Mouse (Mus musculus): Measurements from ENCODE around the gene Slc29a3. TPM values are rescaled to one million over a fixed set of nuclear protein-coding genes. Genes with fewer than 3 reads are reported as not detected.

Gene Slc29a3
- polyA plus RNA-seq, 1 experiment from 2014 or later, result 8.0 TPM

DNA sequence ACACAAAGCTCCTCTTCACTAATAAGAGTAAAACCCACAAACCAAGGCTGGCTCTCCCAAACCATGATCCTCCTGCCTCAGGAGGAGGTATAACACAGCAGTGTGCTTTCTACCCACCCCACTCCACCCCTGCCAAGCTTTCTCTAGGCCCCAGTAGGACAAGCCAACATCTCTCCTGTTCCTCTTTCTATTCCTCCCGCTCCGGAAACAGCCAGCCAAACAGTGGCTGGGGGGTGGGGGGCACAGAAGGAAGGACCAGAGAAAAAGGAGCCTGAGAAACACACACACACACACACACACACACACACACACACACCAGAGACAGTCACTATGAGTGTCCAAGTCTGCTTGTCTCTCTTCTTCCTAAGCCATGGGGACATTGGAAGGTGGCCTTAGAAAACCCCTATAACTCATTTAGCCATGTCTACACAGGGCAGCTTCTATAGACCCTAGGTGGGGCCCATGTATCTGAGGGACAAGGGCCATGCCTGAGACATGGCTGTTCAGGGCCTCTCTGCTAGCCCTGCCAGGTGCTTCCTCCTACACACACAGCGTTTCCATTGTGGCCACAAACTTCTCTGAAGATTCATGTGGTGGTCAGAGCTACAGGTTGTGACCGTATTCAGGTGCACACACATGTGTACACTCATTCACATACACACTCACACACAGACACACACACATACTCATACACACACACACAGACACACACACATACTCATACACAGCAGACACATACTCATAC, 12.8 kb downstream of the Slc29a3 start:
- Histone ChIP-seq H3K9me3 (ENCODE audit: control insufficient read depth, low read length) (no peaks in the 10 kb centered on the region), H3K4me1 (replicated peaks; ENCODE audit: control insufficient read depth, insufficient read depth, low read length) (no peaks in the 10 kb centered on the region), H3K36me3 (ENCODE audit: control insufficient read depth, insufficient read depth, low read length) (no peaks in the 10 kb centered on the region), H3K4me2 (ENCODE audit: low read depth, low read length, severe bottlenecking) (no peak overlapping the region), H3K4me3 (ENCODE audit: low read depth, low read length) (no peak overlapping the region), H3K27ac (ENCODE audit: low read depth, low read length) (no peak overlapping the region), H3K27me3 (ENCODE audit: control insufficient read depth, insufficient read depth, low read length) (no peaks in the 10 kb centered on the region), H3K9ac (ENCODE audit: low read length) (no peak overlapping the region)
- ATAC-seq (replicated peaks; ENCODE audit: low FRiP score) (no peak), DNase-seq (ENCODE audit: low spot score) (no peak)
- WGBS, result 90% methylated on average over 4 of the region's 4 CpGs

DNA sequence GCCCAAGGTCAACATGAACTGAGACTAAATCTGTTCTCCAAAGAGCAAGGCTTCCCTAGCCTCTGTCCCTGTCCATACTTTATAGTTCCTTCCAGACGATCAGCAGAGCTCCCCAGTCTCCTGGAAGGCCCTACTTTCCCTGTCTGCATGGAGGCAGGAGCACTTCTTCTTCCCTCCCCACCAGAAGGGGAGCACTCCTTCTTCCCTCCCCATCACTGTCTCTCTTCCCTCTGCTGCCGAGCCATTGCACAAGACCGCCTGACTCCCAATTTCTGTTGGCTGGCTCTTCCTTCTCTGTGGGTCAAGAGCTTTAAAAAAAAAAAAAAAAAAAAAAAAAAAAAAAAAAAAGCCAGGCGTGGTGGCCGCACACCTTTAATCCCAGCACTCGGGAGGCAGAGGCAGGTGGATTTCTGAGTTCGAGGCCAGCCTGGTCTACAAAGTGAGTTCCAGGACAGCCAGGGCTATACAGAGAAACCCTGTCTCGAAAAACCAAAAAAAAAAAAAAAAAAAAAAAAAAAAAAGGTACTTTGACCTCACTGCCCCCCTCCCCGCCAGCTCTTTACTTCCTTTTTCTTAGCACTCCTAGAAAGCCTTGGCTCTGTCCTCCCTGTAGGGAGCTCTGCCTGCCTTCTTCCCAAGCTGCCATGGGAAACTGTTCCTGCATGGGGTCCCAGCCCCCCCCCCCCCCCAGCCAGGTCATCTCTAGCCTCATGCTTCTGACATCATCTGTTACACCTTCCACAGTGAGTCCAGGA, 14.5 kb downstream of the Slc29a3 start:
- H3K9me3 ChIP-seq (ENCODE audit: control insufficient read depth, low read length), result no peaks in the 10 kb centered on the region
- ATAC-seq (replicated peaks; ENCODE audit: low FRiP score), result no peak
- H3K4me1 ChIP-seq (replicated peaks; ENCODE audit: control insufficient read depth, insufficient read depth, low read length), result no peaks in the 10 kb centered on the region
- H3K9ac ChIP-seq (ENCODE audit: low read length), result no peak overlapping the region
- H3K27me3 ChIP-seq (ENCODE audit: control insufficient read depth, insufficient read depth, low read length), result no peaks in the 10 kb centered on the region
- H3K4me2 ChIP-seq (ENCODE audit: low read depth, low read length, severe bottlenecking), result no peak overlapping the region
- no peak for DNase-seq (ENCODE audit: low spot score)
- no peaks in the 10 kb centered on the region for H3K36me3 ChIP-seq (ENCODE audit: control insufficient read depth, insufficient read depth, low read length)
- no peak overlapping the region for H3K4me3 ChIP-seq (ENCODE audit: low read depth, low read length)
- WGBS, result 76% methylated on average over 4 of the region's 9 CpGs
- no peak overlapping the region for H3K27ac ChIP-seq (ENCODE audit: low read depth, low read length)

DNA sequence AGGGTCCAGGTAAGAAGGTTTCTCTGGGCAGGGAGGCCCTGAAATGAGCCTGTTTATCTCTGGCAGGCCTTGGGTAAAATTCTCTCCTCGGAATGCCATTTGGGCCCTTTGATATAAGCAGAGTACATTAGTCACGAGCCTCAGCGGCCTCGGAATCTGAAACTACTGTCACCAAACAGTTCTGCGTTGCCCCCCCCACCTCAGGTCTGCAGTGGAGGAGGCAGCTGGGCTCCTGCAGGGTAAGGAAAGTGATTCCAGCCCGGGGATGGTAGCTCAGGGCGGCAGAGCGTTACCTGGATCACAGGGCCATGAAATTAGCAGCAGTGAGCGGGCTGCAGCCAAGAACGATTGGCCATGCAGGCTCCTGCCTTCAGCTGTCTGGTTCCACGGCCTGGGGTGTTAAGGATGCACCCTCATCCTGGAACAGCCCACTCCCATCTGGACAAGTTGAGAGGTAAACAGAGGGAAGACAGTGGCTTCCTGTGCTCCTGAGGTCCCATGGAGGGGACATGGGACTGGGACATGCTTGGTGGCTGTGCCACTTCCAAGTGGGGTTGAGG, 15.3 kb downstream of the Slc29a3 start:
- H3K9ac ChIP-seq (ENCODE audit: low read length), result no peak overlapping the region
- H3K4me2 ChIP-seq (ENCODE audit: low read depth, low read length, severe bottlenecking), result no peak overlapping the region
- no peak overlapping the region for H3K27ac ChIP-seq (ENCODE audit: low read depth, low read length)
- H3K27me3 ChIP-seq (ENCODE audit: control insufficient read depth, insufficient read depth, low read length), result no peaks in the 10 kb centered on the region
- no peak for DNase-seq (ENCODE audit: low spot score)
- no peak overlapping the region for H3K4me3 ChIP-seq (ENCODE audit: low read depth, low read length)
- no peak for ATAC-seq (replicated peaks; ENCODE audit: low FRiP score)
- H3K9me3 ChIP-seq (ENCODE audit: control insufficient read depth, low read length), result no peaks in the 10 kb centered on the region
- H3K36me3 ChIP-seq (ENCODE audit: control insufficient read depth, insufficient read depth, low read length), result no peaks in the 10 kb centered on the region
- WGBS, result 78% methylated on average over 11 of the region's 11 CpGs
- no peaks in the 10 kb centered on the region for H3K4me1 ChIP-seq (replicated peaks; ENCODE audit: control insufficient read depth, insufficient read depth, low read length)

DNA sequence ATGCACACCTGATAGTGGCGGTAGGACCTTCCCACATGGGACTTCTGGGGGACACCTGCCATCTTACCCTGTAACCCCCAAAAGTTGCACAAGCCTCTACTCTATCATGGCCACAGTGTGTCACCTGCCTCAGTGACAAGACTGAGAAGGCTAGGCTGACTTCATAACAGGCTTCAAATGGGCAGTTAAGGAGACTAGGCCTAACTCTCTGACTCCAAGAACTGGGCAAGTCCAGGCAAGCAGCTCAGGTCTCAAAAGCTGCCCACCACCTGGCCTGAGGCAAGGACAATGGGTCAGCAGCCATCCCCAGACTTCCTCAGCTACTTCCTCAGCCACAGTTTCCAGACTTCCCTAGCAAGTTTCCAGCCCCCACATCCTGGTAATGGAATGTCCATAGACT, 16.9 kb downstream of the Slc29a3 start:
- Histone ChIP-seq H3K27ac (ENCODE audit: low read depth, low read length) (no peak overlapping the region), H3K36me3 (ENCODE audit: control insufficient read depth, insufficient read depth, low read length) (no peaks in the 10 kb centered on the region), H3K9ac (ENCODE audit: low read length) (no peak overlapping the region), H3K27me3 (ENCODE audit: control insufficient read depth, insufficient read depth, low read length) (peaks cover under 1% of the 10 kb centered on the region; the same call in 1 of the 2 replicates), H3K9me3 (ENCODE audit: control insufficient read depth, low read length) (no peaks in the 10 kb centered on the region), H3K4me3 (ENCODE audit: low read depth, low read length) (no peak overlapping the region), H3K4me1 (replicated peaks; ENCODE audit: control insufficient read depth, insufficient read depth, low read length) (no peaks in the 10 kb centered on the region), H3K4me2 (ENCODE audit: low read depth, low read length, severe bottlenecking) (no peak overlapping the region)
- ATAC-seq (replicated peaks; ENCODE audit: low FRiP score) (no peak), DNase-seq (ENCODE audit: low spot score) (no peak)
- WGBS, result 96% methylated on average over 1 of the region's 1 CpGs

GRCm38 (mm10) chr10:60733471-60733870, 19.1 kb downstream of the Slc29a3 start:
- DNase-seq (ENCODE audit: low spot score), result no peak
- H3K4me1 ChIP-seq (replicated peaks; ENCODE audit: control insufficient read depth, insufficient read depth, low read length), result no peaks in the 10 kb centered on the region
- ATAC-seq (replicated peaks; ENCODE audit: low FRiP score), result no peak
- H3K27ac ChIP-seq (ENCODE audit: low read depth, low read length), result no peak overlapping the region
- no peaks in the 10 kb centered on the region; the same call in 1 of the 2 replicates for H3K9me3 ChIP-seq (ENCODE audit: control insufficient read depth, low read length)
- H3K36me3 ChIP-seq (ENCODE audit: control insufficient read depth, insufficient read depth, low read length), result no peaks in the 10 kb centered on the region; the same call in 1 of the 2 replicates
- no peak overlapping the region for H3K9ac ChIP-seq (ENCODE audit: low read length)
- no peak overlapping the region for H3K4me2 ChIP-seq (ENCODE audit: low read depth, low read length, severe bottlenecking)
- H3K4me3 ChIP-seq (ENCODE audit: low read depth, low read length), result no peak overlapping the region
- WGBS, result 81% methylated on average over 8 of the region's 8 CpGs
- H3K27me3 ChIP-seq (ENCODE audit: control insufficient read depth, insufficient read depth, low read length), result peaks cover 2% of the 10 kb centered on the region; the same call in 1 of the 2 replicates

GRCm38 (mm10) chr10:60732397-60732861, 20.2 kb downstream of the Slc29a3 start:
- ATAC-seq (replicated peaks; ENCODE audit: low FRiP score), result no peak
- peaks cover 2% of the 10 kb centered on the region; the same call in 1 of the 2 replicates for H3K27me3 ChIP-seq (ENCODE audit: control insufficient read depth, insufficient read depth, low read length)
- no peak for DNase-seq (ENCODE audit: low spot score)
- 38% methylated on average over 2 of the region's 2 CpGs for WGBS
- H3K27ac ChIP-seq (ENCODE audit: low read depth, low read length), result no peak overlapping the region
- no peak overlapping the region for H3K9ac ChIP-seq (ENCODE audit: low read length)
- no peaks in the 10 kb centered on the region; the same call in 1 of the 2 replicates for H3K9me3 ChIP-seq (ENCODE audit: control insufficient read depth, low read length)
- no peaks in the 10 kb centered on the region; the same call in 1 of the 2 replicates for H3K36me3 ChIP-seq (ENCODE audit: control insufficient read depth, insufficient read depth, low read length)
- no peak overlapping the region for H3K4me3 ChIP-seq (ENCODE audit: low read depth, low read length)
- no peaks in the 10 kb centered on the region for H3K4me1 ChIP-seq (replicated peaks; ENCODE audit: control insufficient read depth, insufficient read depth, low read length)
- no peak overlapping the region for H3K4me2 ChIP-seq (ENCODE audit: low read depth, low read length, severe bottlenecking)

DNA sequence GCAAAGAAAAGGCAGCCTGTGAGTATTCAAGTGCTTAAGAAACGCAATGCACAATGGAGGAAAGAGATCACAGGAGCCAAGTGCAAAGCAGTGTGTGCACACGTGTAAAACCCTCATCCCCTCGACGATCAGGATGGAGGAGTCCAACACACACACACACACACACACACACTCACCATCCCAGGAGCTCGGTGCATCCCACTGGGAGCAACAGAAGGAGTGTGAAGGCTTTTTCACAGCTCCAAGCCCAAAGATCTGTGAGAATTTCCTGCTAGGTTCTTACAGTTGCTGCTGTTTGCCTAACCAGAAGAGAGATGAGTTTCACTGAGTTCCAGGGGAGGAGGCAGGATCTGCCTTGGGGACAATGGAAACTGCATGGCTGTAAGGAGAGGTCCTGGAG, 20.9 kb downstream of the Slc29a3 start:
- no peak overlapping the region for H3K27ac ChIP-seq (ENCODE audit: low read depth, low read length)
- peaks cover 2% of the 10 kb centered on the region; the same call in 1 of the 2 replicates for H3K27me3 ChIP-seq (ENCODE audit: control insufficient read depth, insufficient read depth, low read length)
- ATAC-seq (replicated peaks; ENCODE audit: low FRiP score) (no peak), DNase-seq (ENCODE audit: low spot score) (no peak)
- H3K4me3 ChIP-seq (ENCODE audit: low read depth, low read length), result no peak overlapping the region
- no peaks in the 10 kb centered on the region for H3K4me1 ChIP-seq (replicated peaks; ENCODE audit: control insufficient read depth, insufficient read depth, low read length)
- WGBS, result 10% methylated on average over 5 of the region's 5 CpGs
- no peak overlapping the region for H3K9ac ChIP-seq (ENCODE audit: low read length)
- H3K36me3 ChIP-seq (ENCODE audit: control insufficient read depth, insufficient read depth, low read length), result no peaks in the 10 kb centered on the region; the same call in 1 of the 2 replicates
- no peak overlapping the region for H3K4me2 ChIP-seq (ENCODE audit: low read depth, low read length, severe bottlenecking)
- H3K9me3 ChIP-seq (ENCODE audit: control insufficient read depth, low read length), result no peaks in the 10 kb centered on the region; the same call in 1 of the 2 replicates

DNA sequence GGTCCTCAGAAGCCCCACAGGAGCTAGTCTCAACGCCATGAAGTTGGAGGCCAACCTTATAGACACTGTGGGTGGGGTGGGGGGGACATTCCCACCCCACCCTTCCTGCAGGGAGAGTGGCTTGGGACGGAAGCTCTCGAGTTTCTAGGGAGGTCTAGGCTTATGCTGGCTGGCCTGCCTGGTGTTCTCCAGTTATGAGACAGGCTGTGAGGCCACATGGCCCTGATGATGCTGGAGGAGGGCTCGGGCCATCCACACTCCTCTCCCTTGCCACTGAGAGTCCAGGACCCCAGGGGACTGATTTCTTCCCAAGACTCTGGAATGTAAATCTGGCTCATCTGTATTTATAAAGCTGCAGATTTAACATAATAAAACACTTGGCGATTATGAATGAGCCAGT, 25.3 kb downstream of the Slc29a3 start:
- 47% methylated on average over 5 of the region's 5 CpGs for WGBS
- Histone ChIP-seq H3K9me3 (ENCODE audit: control insufficient read depth, low read length) (no peaks in the 10 kb centered on the region; the same call in 1 of the 2 replicates), H3K27ac (ENCODE audit: low read depth, low read length) (no peak overlapping the region), H3K4me3 (ENCODE audit: low read depth, low read length) (no peak overlapping the region), H3K4me1 (replicated peaks; ENCODE audit: control insufficient read depth, insufficient read depth, low read length) (no peaks in the 10 kb centered on the region), H3K27me3 (ENCODE audit: control insufficient read depth, insufficient read depth, low read length) (peaks cover 2% of the 10 kb centered on the region; the same call in 1 of the 2 replicates), H3K4me2 (ENCODE audit: low read depth, low read length, severe bottlenecking) (no peak overlapping the region), H3K9ac (ENCODE audit: low read length) (no peak overlapping the region), H3K36me3 (ENCODE audit: control insufficient read depth, insufficient read depth, low read length) (no peaks in the 10 kb centered on the region; the same call in 1 of the 2 replicates)
- no peak for DNase-seq (ENCODE audit: low spot score)
- no peak for ATAC-seq (replicated peaks; ENCODE audit: low FRiP score)

All from forebrain, embryonic 11.5 days (tissue).